Mouse (Mus musculus) cerebellum, postnatal 36 days (tissue): Measurements from ENCODE around the gene Ppp6r3.

Experiments
- DNase-seq, 2 experiments: peaks; one replicate each; pipeline ENCODE4 v3.0.0; 2021 to 2022; ENCODE audit warnings: mixed read lengths in 2 of 2

Ppp6r3 gene

DNA sequence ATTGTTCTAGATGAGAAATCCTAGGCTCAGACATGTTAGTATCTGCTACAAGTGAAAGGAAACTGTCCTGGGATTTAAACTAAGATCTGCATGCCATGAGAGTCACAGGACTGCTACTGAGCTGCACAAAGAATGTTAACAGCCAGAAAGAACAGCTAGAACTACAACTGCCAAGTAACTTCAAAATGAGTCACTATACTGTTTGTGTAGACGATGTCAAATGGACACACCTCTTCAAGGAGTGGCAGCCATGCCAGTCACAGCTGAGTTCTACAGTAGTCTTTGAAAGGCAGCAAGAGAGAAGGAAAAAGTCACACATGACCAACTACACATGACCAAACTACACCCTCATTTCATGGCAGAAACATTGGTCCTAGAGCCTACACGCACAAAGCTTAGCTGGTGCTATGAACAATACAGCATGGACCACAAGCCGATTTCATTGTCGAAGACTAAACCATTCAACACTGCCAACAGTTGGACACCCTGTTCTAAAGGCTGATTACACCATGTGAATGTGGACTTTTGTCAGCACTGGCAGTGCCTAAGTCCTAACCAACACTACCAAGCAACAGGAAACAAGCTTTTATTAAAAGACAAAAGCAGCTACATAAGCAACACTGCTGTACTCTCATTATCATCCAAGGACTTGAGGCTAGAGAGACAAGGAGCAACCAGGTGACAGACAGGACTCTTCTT, 55.9 kb downstream of the Ppp6r3 start:
- no peak for DNase-seq

DNA sequence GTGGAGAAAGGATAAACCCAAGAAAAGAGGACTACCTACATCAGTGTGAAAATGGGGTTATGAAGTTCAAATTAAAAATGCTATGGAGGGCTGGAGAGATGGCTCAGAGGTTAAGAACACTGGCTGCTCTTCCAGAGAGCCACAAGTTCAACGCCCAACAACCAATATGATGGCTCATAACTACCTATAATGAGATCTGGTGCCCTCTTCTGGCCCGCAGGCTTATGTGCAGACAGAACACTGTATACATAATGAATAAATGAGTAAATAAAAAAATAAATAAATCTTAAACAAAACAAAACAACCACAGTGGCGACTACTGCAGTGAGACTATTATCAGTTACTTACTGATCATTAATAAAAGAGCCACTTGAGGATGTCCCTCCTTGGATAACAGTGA, 78.3 kb downstream of the Ppp6r3 start:
- no peak for DNase-seq

- DNase-seq = no peak
These were observed 85.7 kb downstream of the Ppp6r3 start for GRCm38 (mm10) chr19:3489826-3490225.

DNA sequence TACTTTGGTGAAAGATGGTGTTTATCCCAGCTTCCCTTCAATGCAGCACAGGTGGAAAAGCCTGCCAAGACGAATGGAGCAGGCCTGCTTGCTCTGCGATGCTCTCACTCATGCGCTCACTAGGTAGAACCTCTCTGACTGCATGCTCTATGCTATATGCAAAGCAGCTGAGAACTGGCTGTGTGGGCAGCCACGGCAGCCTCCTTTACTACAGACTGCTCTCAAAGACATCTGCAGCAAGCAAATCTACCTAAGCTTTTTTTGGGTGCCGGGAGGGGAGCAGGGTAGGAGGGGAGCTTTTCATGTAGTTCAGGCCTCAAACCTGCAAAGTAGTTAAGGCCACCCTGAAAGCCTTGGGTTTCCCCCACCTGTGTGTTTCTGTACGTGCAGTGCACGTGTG, 92.7 kb downstream of the Ppp6r3 start:
- DNase-seq = no peak

DNA sequence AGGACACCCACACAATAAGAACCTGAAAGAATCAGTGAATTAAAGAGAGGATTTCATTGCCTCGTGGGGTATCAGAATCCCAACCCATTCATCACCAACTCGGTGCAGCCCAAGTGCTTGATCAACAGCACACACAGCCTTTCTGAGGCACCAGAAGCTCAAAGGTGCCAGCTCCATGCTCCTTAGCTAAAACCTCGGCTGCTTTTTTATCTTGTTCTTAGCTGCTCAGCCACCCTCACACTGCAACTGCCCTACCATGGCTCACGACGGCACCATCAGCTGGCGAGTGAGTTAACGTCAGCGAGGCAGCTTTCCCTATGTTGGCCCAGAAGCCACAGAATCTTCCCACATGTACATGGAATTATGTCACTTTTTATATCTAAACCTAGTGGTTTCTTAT, 95.4 kb downstream of the Ppp6r3 start:
- no peak for DNase-seq

DNA sequence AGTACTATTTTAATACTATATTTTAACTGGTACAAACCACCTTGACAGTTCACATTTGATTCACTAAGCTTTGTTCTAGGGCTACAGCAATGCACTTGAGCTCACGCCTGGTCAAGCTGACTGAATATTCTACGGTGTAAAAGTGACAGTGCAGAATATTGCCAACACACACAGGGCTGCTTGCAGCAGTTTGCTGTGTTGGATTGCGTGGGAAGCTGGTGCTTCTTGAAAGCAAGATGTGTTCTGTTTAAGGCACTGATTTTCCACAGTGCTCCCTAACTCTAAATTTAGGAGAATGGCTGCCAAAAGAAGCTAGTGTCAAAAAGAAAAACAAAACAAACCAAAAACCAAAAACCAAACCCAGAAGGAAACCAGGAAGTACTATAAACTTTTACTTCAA, 98.6 kb downstream of the Ppp6r3 start:
- no peak for DNase-seq

DNA sequence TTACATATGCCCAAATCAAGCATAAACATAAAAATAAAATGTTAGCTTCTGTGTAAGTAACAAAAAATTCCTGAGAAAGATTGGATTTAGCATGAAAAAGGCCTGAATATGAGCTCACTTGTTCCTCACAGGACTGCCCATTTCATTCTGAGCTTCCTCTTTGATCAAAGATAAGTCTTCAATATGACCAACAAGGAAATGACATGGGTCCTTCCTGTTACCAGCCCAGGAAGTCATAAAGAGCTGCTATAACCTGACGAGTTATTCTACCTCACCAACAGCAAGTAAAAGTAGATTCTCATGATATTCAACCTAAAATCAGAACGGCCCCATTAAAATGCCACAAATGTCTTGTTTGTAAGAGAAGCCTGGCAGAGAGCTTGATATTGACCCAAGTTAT, 104.3 kb downstream of the Ppp6r3 start:
- no peak for DNase-seq

DNA sequence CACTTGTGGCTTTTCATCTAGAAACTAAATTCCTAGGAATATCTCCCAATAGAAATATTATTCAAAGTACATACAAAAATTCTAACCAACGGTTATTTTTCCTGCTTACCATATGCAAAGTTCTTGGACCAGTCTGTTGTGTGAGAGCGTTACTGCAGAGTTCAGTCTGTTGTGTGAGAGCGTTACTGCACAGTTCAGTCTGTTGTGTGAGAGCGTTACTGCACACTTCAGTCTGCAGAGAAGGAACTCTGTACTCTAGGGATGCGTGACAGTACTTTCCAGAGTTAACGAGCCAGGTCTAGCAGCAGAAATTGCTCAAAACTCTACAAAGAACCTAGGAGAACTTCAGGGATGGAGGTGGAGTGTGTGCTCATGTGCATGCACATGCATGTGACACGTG, 108.0 kb downstream of the Ppp6r3 start:
- no peak for DNase-seq

- no peak for DNase-seq
These were observed 115.6 kb downstream of the Ppp6r3 start for GRCm38 (mm10) chr19:3459986-3460385.

GRCm38 (mm10) chr19:3458331-3459099, 117.0 kb downstream of the Ppp6r3 start:
- no peak for DNase-seq

- no peak for DNase-seq
These were observed 117.8 kb downstream of the Ppp6r3 start for GRCm38 (mm10) chr19:3457700-3458099.

DNA sequence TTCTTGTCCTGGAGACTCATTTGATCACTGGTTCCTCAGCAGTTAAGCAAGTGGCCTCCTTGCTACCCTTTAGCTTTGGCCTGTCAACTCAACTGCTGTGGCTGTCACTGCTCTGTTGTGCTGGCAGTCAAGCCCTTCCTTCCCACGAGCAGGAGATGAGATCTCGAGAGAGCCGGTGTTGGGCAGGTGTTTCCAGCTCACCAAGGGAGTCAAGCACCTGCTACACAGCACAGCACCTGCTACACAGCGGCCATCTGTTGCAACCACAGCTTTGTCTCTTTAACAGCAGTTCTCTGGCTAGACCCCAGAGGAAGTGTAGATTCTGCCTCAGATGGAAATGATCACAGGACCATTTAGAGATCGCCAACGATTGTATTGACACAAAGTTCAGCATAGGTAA, 123.9 kb downstream of the Ppp6r3 start:
- DNase-seq = no peak

GRCm38 (mm10) chr19:3451170-3451569, 124.4 kb downstream of the Ppp6r3 start:
- DNase-seq = peak; percentile 46 to 65

GRCm38 (mm10) chr19:3450714-3451113, 124.8 kb downstream of the Ppp6r3 start:
- no peak for DNase-seq

- DNase-seq = no peak
These were observed 126.3 kb downstream of the Ppp6r3 start for GRCm38 (mm10) chr19:3449248-3449647.

GRCm38 (mm10) chr19:3447348-3447747, 128.2 kb downstream of the Ppp6r3 start:
- DNase-seq = no peak

DNA sequence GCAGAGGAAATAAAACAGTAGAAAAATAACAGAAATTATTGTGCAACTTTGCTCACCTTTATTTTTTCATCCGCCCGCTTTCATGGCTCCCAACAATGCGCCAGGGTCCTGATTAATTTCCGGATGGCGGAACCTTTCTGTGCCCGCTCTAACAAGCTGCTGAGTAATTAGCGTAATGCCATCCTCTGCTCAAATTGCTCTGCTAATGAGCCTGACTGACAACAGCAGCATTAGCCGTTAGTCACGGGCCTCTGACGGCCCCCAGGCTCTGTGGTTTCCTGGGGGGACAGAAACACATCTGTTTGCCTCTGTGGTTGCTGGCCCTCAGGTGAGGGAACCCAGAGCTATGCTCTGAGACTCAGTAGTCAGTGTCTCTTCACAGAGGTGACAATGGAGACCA, 134.5 kb downstream of the Ppp6r3 start:
- DNase-seq = no peak

DNA sequence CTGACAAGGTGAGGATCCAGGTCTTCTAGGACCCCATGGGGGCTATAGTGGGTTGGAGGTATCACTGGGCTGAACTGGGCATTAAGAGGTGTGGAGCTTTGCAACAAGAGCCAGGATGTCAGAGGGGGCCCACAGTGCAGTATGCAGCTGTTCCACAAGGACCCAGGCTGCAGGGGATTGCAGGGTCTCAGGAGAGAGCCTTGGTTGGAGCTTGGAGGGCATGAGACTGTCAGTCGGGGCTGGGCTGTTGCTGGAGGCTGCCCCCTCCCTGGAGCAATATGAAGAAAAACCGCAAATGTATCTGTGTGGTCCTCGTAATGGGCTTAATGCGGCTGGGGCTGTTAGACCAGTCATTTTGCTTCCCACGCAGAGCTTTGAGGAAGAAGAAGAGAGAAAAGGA, 134.9 kb downstream of the Ppp6r3 start:
- DNase-seq = no peak

DNA sequence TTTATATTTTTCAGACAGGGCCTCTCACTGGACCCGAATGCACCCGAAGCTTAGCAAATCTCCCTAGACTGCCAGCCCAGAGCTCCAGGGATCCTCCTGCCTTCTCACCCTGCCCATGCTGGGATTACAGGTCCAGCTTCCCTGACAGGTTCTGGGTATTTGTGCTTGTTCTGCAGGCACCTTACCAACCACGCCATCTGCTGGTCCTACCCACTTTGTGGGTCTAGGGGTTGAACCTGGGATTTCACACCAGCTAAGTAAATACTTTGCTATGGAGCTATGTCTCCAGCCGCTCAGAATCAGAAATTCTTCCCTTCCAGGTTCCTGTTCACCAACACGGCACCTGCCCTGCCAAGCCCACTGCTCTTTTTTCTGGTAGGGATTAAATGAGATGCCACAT, 137.6 kb downstream of the Ppp6r3 start:
- DNase-seq = no peak

DNA sequence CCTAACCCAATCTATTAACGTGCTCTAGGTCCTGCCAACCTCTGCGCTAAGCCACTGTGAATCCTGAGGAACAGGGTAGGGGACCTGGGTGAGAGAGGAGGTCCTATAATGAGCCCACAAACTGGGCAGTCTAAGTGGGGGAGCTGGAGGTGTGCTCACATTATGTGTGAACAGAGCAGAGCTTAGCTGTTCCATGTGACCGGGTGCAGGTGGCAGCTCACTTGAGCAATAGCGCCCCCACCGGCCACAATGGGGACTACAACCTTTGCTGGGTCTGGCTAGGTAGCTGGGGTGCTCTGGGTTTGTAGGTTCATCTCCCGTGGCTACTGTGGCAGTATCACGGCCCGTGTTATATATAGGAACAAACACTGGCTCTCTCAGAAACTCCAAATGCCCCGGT, 138.7 kb downstream of the Ppp6r3 start:
- DNase-seq = peak in 1 of 2 experiments; percentile 20

DNA sequence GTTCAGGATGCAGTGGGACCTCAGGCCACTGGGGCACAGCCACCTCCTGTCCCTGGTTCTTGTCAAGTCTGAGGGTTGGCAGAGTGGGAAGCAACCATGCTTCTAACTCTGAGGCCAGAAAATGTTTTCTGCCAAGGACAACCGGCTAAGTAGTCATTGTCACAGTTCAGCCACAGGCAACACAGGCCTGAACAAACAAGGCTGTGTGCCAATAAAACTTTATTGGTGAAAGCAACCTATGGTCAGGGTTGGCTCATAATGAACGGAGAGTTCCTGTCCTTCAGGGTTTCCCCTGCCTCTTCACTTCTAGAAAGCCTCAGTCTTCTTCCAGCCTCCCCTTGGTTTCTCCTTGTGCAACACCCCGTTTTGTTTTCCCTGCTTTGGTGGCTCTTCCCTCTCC, 139.7 kb downstream of the Ppp6r3 start:
- DNase-seq = no peak

DNA sequence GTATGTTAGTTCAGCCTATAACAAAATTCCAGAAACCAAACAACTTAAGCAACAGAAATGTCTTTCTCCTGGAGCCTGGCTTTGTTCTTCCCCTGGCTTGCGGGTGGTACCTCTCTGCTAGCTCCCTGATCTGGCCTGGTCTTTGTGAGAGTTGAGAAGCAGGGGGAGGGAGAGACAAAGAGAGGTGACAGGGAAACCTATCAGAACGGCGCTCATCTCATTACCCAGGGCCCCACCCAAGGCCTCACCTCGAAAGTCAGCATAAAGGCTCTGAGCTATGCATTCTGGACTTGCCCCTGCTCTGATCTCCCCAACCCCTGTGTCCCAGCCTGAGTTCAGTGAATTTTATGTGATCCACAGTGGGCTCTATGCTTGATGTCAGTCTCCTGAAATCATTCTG, 140.9 kb downstream of the Ppp6r3 start:
- DNase-seq = no peak

DNA sequence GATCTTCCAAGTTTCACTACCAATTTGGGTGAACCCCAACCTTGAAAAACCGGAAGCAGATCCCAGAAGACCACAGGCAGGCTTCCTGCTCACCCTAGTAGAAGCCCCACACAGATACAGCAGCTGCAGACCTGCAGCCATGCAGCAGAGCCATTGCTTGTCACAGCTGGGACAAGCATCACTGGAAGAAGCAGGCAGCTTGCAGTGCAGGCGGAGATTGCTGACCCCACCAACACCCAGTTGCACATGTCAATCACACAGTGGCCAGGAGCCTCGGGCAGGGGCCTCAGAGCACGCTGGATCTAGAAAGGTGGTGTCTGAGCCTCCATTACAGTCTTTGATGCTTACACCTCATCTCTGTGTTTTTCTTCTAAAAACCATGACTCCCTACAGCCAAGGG, 141.4 kb downstream of the Ppp6r3 start:
- no peak for DNase-seq

- no peak for DNase-seq
These were observed 143.6 kb downstream of the Ppp6r3 start for GRCm38 (mm10) chr19:3431969-3432368.

GRCm38 (mm10) chr19:3431066-3431465, 144.5 kb downstream of the Ppp6r3 start:
- no peak for DNase-seq
